Mouse (Mus musculus) fat pad, adult 2 months (tissue): Measurements from ENCODE around the gene Mkrn2os.
"Not testable (repeated sequence)": the region's sequence is repeated elsewhere in the genome, so short reads cannot be mapped to it uniquely, and the experiment has no call there.

Experiments used
- DNase-seq: peaks from one replicate; pipeline ENCODE4 v3.0.0-alpha.2; 2011; ENCODE audit warnings: low read depth, low spot score; ENCODE audit errors: extremely low read depth

Gene Mkrn2os

DNA sequence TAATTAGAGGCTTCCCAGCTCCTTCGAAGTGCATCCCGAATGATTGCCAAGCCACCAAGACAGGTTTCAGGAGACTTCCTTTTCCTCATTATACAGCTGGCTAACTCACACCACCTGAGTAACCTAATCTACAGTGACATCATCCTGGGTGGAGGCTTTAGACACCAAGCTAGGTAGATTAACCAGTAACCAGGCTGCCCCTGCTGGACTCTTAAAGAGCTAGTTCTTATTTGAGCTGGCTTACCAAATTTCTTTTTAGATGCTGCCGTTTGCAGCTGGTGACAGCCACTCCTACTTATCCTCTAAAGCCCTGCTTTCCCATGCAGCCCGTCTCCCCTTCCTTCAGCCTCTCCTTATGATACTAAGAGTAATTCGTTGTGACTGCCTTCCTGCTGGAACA, at the start of gene Mkrn2os:
Gene Mkrn2os (minus strand): TSS at position 119 of the 400 bp plus-strand sequence.
- DNase-seq = no peak

DNA sequence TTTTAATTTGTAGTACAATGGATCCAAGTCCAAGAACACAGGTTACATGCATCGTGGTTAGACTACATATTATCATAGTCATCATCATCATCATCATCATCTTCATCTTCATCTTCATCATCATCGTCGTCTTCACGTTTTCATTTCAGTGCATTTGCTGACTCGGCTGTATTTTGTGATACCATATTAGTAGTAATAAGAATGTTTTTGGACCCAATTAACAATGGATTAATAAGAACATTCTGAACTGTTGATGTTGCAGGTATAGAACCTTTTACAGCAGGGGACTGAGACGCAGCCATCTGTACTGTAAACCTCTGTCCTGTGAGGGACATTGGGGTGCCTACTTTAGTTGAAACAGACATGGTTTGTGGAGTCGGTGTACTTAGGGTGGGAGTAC, 45.8 kb upstream of the Mkrn2os start:
- DNase-seq = not testable (repeated sequence)

DNA sequence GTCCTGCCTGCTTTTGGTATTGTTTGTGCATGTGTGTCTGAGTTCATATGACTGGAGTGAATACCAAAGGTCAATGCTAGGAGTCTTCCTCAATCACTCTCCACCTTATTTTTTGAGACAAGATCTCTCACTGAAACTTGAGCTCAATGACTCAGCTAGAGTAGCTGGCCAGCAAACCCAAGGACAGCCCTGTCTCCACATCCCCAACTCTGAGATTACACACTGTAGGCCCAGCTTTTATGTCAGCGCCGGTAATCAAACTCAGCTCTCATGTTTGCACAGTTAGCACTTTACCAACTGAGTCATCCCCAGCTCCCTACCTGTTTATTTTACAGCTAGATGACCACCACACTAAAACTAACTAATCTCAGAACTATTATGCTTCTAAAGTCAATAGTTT, 41.6 kb upstream of the Mkrn2os start:
- DNase-seq = no peak

DNA sequence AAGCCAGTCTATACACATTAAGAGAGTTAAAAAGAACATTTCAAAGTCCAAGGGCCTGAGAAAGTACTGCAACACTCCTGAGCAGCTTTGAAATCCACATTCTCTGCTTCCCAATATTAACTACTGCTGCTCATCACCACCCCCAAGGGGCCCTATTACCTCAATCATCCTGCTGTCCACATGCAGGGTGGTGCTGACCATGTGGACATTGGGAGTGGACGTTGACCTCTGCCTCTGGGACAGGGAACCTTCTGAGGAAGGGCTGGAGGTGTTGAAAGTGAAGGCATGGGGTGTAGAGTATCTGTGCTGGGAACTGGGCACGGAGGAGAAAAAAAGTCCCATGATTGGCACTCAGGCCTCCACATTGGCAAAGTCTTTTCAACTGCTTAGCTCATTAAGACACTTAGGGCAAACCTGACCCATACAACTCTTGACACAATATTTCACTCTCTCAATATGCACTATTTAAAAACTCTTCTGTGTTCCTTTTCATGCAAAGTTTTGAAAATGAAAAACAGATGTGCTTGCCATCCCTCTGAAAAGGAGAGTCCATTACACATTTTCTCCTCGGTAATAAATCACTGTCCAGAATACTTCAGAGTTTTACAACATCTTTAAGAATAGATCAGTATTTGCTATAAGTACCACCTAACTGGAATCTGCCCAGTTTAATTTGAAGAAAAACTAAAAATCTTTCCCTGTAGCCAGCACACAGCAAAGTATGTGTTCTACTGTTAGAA, 38.9 kb upstream of the Mkrn2os start:
- no peak for DNase-seq

DNA sequence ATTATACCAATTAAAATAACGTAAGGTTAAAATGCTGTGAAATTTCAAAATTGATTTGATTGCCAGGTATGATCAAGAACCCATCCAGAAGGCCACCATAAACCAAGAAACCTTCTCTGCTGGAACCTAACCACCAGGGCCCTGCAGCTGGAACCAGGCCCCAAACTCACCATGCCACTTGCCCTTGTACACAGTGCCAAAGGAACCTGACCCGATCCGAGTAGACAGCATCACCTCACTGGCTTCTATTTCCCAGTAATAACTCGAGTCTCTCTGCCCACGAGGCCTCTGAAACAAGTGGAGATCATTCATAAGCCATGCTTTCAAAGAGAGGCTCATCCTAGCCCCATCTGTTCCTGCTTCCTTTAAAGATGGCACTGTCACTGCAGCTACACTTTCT, 33.7 kb upstream of the Mkrn2os start:
- no peak for DNase-seq

DNA sequence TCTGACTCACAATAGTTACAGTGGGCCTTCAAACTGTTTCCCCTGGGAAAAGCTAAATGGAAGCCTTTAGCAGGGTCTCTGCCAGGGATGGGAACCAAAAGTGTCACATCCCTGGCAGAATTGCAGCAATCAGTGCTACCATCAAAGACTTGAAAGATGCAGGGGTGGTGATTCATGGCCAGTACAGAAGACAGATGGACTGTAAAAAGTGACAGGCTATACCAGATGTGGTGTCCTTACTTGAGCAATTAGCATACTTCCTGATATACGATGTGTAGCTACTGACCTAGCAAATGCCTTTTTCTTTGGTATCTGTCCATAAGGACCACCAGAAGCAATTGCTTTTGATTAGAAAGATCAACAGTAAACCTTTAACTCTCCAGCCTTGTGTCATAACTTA, 28.6 kb upstream of the Mkrn2os start:
- DNase-seq = no peak

DNA sequence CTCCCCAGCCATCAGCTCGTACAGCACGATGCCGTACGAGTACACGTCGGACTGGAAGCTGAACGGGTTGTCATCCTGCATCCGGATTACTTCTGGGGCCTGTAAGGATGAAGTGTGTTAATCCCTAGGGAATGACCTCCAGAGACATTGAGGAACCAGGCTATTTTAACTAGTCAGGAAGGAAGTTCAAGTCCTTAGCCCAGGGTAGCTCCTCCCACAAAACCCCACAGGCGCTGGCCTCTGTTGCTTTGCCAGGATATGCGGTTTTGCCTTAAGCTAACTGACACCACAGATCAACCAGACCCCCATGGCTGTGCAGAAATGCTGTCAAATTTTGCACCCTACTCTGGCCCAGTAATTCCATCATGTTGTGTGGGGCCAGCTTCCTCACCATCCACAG, 27.4 kb upstream of the Mkrn2os start:
- DNase-seq = no peak

DNA sequence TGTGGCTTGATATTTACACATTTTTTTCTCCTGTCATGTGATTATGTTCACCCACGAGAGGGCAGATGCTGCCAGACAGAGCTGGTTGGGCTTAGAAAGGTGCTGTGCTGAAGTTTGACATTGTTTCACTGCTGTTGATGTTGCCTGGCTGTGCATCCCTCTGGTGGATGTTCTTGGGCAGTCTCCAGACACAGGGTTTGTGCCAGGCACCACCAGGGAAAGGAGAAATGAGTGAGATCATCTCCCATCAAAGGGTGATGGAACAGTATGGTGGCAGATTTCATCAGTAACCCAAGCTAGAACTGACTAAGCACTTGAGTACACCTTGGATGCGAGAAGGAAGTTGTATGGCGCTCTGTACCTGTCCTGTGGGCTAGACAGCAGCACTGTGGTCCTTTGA, 23.6 kb upstream of the Mkrn2os start:
- no peak for DNase-seq

DNA sequence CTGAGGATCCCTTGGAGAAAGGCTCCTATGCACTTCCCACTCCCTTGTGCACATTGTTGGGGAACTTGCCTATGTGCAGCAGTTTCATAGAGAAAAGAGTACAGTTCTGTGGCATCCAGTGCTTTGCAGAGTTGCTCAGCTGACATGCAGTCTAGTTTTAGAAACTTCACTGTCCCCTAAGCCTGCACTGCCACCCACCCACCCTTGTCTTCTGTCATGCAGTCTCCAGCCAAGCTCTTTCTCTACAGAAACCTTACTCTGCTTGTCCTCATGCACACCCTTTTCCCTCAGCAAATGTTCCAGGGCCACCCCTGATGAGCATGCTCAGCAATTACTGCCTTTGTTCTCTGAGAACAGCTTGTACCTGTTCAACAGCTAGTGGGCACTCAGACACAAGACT, 21.4 kb upstream of the Mkrn2os start:
- no peak for DNase-seq

DNA sequence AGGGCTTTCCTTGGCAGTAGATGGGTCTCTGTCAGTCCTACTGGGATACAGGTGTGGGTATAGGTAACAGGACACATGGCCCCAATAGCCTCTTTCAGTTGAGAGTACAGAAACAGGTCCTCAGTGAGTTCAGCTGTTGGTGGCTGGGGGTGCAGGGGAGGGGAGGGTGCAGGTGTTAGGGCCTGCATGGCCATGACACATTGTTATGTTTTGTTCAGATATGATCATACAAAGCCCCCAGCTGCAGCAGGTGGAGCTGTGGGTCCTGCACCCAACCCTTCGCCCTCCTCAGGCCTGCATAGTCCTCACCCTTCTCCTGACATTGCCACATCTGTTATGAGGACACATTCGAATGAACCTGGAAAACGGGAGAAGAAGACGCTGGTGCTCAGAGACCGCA, 17.9 kb upstream of the Mkrn2os start:
- no peak for DNase-seq

DNA sequence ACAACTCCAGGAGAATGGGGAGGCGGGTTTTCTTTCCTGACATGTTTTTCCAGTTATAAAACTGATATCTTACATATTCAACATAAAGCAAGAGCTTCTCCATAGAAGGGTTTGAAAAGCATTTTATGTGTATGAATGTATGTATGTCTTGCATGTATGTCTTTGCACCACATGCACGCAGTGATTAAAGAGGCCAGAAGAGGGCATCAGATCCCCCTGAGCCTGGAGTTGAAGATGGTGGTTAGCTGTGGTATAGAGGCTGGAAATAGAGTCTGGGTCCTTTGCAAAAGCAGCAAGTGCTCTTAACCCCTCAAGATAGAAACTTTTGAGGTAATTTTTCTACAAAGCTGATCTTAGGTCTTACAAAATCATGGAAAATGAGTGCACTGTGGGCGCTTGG, 16.7 kb upstream of the Mkrn2os start:
- DNase-seq = no peak

DNA sequence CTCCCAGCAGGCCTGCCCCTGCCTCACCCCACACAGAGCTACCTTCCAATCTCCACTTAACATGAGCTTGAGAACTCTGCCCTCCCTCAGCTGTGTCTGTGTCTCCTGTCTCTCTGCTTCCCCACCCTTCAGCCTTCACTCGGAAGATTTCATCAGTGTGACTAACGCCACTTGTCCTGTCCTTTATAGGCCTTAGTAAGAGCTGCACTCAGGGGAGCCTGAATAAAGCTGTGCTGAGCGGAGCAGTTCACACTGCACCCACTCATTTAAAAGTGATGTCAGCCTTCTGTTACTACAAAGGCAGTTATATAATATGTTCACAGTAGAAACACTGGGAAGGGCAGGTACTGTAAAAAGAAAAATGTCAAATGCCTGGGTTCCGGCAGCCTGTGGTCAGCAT, 15.1 kb upstream of the Mkrn2os start:
- DNase-seq = no peak

DNA sequence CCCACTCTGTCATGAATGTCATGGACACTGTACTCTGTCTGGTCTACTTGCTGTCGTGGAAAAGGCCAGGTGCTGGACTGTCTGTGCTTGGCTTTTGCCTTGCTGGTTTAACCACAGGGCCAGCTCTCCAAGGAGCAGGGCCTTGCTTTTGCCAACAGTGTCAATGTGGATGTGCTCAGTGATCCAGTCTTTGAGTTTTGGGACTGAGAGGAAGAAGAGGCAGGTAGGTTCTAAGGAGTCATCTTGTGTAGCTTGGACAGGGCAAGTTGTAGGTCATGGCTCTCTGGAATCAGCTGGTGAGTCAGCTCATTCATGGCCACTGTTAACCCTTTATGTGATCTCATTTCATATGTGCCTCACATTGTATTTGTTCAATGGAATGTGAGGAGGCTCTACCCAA, 14.1 kb upstream of the Mkrn2os start:
- DNase-seq = no peak

DNA sequence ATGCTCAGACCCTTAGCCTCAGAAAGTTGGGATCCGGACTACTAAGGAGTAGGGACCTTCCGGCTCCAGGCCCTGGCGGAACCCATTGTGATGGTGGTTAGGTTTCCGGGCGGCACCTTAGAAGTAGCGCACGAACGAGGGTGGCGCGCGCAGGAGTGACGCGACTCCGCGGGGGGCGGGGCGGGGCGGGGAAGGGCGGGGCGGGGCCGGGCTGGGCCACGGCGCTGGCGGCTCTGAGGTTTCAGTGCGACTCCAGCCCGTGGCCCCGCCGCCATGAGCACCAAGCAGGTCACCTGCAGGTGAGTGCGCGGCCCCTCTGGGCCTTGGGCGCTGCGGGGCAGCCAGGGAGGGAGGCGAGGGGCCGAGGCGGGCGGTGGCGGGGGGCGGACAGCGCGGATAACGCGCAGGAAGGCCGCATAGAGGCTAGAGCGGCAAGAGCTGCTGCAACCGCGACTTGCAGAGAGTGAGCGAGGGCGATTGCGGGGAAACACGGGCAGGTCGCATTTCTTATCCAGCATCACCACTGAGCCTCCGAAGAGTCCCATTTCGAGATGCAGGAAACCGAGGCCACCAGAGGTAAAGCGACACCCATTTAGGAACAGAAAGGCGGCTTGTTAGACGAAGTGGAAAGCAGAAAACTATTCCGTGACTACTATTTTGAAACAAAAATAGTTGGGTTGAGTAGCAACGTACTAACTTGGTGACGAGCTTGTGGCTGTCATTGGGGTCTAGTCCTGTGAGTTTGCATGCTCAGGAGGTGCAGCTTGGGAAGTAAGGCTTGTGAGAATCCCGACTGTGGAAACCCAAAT, 9.5 kb upstream of the Mkrn2os start, which contains the start of gene Mkrn2:
Gene Mkrn2 (plus strand): TSS at position 188 of the 809 bp plus-strand sequence.
- no peak for DNase-seq

DNA sequence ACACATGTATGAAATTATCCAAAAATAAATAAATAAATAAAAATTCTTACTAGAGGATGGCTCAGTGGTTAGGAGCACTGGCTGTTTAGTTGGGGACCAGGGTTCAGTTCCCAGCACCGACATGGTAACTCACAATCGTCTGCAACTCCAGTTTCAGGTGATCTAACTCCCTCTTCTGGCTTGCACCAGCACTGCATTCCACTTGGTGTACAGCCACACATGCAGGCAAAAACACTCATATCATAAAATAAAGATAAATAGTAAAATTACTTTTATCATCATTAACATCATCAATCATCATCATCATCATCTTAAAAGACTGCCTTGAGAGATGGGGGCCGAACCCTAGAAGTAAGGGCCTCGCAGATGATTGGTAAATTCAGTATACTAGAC, 8.9 kb upstream of the Mkrn2os start:
- no peak for DNase-seq

DNA sequence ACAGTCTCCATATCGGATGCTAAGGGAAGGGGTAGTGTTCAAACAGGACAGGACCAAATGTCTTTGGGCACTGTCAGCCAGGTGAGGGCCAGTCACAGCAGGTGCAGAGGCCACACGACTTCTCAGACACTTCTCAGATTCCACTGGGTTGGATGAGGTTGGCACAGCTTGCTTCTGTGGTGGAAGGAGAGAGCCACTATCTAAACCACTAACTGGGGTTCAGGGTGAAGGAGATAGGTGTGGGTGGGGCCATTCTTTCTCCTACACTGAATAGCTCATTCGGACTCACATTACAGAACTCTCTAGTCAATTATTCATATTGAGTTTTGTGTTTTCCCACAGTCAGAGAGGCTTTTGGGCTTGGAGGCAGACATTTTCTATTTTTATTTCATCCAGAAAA, 3.3 kb upstream of the Mkrn2os start:
- DNase-seq = no peak

DNA sequence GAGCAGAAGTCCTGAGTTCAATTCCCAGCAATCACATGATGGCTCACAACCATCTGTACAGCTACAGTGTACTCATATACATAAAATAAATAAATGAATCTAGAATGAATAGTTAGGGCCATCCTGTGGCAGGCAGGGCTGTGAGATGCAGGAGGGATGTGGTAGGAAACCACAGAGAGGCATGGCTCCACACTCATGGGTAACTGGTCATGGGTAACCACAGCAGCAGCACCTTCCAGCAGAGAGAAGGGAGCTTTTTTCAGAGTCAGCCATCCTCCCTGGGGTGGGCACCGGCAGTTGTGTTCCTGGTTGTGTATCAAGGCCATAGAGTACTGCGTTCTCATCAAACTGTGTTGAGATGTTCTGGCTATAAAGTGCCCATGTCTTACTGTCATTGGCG, 2.1 kb upstream of the Mkrn2os start:
- no peak for DNase-seq

DNA sequence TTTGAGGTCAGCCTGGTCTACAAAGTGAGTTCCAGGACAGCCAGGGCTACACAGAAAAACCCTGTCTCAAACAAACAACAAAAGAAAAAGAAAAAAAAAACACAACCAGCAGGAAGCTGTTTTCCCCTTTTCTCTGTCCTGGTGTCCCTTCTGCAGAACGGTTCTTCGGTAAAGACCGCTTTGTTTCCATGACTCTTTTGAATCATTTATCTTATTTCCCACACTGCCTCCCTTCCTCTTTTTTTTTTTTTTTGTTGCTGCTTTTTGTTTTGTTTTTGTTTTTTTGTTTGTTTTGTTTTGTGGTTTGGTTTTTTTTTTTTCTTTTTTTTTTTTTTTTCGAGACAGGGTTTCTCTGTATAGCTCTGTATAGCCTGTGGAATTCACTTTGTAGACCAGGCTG, 876 bp upstream of the Mkrn2os start:
- no peak for DNase-seq

DNA sequence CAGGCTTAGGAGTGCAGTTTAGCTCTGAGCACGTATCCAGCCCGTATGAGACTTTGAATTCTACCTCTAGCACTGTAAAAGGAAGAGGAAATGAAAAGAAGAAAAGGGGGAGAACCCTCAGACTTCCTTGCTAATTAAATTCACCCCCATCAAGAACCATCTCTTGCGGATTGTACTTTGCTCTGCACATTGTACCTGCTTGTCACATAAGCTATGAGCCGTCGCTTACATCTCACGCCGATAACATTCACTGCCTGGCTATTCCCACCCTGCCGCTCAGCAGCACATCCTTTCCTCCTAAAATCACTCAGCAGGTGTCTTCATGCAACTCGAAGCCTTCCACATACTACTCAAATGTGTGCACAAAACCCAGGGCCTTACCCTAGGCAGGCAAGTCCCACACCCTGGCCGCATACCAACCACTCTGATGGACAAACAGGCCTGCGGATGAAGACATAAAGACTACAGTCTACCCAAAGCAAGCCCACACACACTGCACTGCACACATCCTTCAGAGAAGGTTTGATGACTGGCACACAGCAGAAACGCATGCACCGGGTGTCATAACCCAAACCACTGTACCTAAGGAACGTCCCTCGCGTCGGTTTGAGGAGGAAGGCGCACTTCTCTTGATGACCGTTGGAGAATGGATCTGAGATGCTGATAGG, 550 bp downstream of the Mkrn2os start:
- no peak for DNase-seq

DNA sequence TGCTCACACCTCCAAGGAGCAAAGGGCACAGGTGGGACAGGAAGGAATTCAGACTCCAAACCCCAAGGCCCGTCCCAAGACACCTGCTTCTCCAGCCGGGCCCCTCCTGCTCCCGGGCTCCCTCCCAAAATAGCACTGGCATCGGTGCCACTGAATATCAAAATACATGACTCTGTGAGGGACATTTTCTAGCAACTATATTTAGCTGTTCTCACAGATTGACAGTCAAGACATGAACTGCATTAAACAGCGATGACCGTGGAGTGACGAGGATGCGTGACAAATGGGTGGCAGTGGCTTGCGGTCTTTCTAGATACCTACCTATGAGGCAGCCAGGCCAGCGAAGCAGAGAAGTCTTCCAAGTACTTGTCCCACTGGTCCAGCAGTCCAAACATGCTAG, 6.1 kb downstream of the Mkrn2os start:
- DNase-seq = no peak

DNA sequence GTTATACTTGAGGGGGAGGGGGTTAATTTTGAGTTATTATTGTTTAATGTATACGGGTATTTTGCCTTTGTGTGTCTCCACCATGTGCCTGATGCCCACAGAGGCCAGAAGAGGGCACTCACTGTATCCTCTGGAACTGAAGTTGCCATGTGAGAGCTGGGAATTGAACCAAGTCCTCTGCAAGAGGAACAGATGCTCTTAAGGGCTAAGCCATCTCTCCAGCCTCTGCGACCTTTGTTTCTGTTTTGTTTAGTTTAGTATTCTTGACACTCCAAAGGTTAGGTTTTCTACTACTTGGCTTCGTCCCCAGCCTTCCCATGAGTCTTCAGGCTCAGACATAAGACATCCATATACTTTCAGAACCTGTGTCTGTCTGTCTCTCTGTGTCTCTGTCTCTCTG, 8.2 kb downstream of the Mkrn2os start:
- no peak for DNase-seq
